20 mouse cellular contexts compared by ENCODE assay signal in genomic region chr2:138285811-138286210, GRCm38 (mm10). TPM values are rescaled to one million over a fixed set of nuclear protein-coding genes. Genes with fewer than 3 reads are reported as not detected.
DNase-seq lines count a peak whose midpoint lies in the region; ATAC-seq lines count a peak whose summit lies in the region.
"Had no signal": no experiment of that assay in that cellular context is flagged by ENCODE, and none has a peak within 500 bp of the region (broad histone marks: within the 10 kb centered on the region; RNA-seq: fewer than 3 reads in every experiment).

No protein-coding gene starts in this region.

- ATAC-seq in midbrain, embryonic 14.5 days (ENCODE audit: low FRiP score, low TSS enrichment) = peak; percentile 27; the same call in 1 of the 2 replicates
- no peak for ATAC-seq in midbrain, embryonic 15.5 days (replicated peaks)
- ATAC-seq in liver, embryonic 12.5 days = no peak
- ATAC-seq: activated CD4-positive, CD25-positive, alpha-beta regulatory T cell, adult 4 months; forebrain, postnatal 0 days; lung, postnatal 0 days; Patski had no signal

- no peak overlapping the region for H3K4me3 ChIP-seq in midbrain, embryonic 14.5 days (replicated peaks; ENCODE audit: low read depth, low read length)
- H3K4me3 ChIP-seq in midbrain, embryonic 15.5 days = no peak overlapping the region
- H3K4me3 ChIP-seq in liver, embryonic 12.5 days = no peak overlapping the region
- H3K4me3 ChIP-seq: erythroblast, embryonic 14.5 days; liver, embryonic 13.5 days; myocyte; neural tube, embryonic 15.5 days had no signal

- peaks cover 27% of the 10 kb centered on the region for H3K36me3 ChIP-seq in midbrain, embryonic 14.5 days (ENCODE audit: control insufficient read depth, insufficient read depth, low read length)
- H3K36me3 ChIP-seq in midbrain, embryonic 15.5 days (replicated peaks) = peaks cover 7% of the 10 kb centered on the region; the same call in 1 of the 2 replicates
- H3K36me3 ChIP-seq in liver, embryonic 12.5 days = peaks cover 24% of the 10 kb centered on the region

- no peak overlapping the region for H3K4me2 ChIP-seq in midbrain, embryonic 14.5 days (ENCODE audit: low read length)
- H3K4me2 ChIP-seq in midbrain, embryonic 15.5 days = no peak overlapping the region
- H3K4me2 ChIP-seq in liver, embryonic 12.5 days = no peak overlapping the region
- H3K4me2 ChIP-seq: liver, embryonic 13.5 days; neural tube, embryonic 15.5 days had no signal

- no peak overlapping the region for H3K9ac ChIP-seq in midbrain, embryonic 14.5 days (replicated peaks; ENCODE audit: low read length)
- H3K9ac ChIP-seq in midbrain, embryonic 15.5 days = no peak overlapping the region
- no peak overlapping the region for H3K9ac ChIP-seq in liver, embryonic 12.5 days
- H3K9ac ChIP-seq: forebrain, postnatal 0 days; liver, embryonic 13.5 days; neural tube, embryonic 15.5 days had no signal

- H3K9me3 ChIP-seq in midbrain, embryonic 14.5 days (ENCODE audit: control insufficient read depth, low read length) = no peaks in the 10 kb centered on the region
- no peaks in the 10 kb centered on the region for H3K9me3 ChIP-seq in midbrain, embryonic 15.5 days
- no peaks in the 10 kb centered on the region for H3K9me3 ChIP-seq in liver, embryonic 12.5 days (replicated peaks)
- H3K9me3 ChIP-seq: liver, embryonic 13.5 days; neural tube, embryonic 15.5 days had no signal

- 96% methylated on average over 4 of the region's 4 CpGs for WGBS in midbrain, embryonic 14.5 days
- 96% methylated on average over 4 of the region's 4 CpGs for WGBS in midbrain, embryonic 15.5 days
- WGBS in liver, embryonic 12.5 days (ENCODE audit: insufficient replicate concordance) = 82% methylated on average over 4 of the region's 4 CpGs

- H3K4me1 ChIP-seq in midbrain, embryonic 14.5 days (ENCODE audit: control insufficient read depth, insufficient read depth, low read length) = no peaks in the 10 kb centered on the region
- H3K4me1 ChIP-seq in midbrain, embryonic 15.5 days = no peaks in the 10 kb centered on the region
- H3K4me1 ChIP-seq in liver, embryonic 12.5 days = no peaks in the 10 kb centered on the region
- H3K4me1 ChIP-seq: liver, embryonic 13.5 days; neural tube, embryonic 15.5 days had no signal

- no peak overlapping the region for H3K27ac ChIP-seq in midbrain, embryonic 14.5 days (replicated peaks; ENCODE audit: low read depth, low read length)
- H3K27ac ChIP-seq in midbrain, embryonic 15.5 days = no peak overlapping the region
- no peak overlapping the region for H3K27ac ChIP-seq in liver, embryonic 12.5 days
- H3K27ac ChIP-seq: liver, embryonic 13.5 days; neural tube, embryonic 15.5 days had no signal

- no peaks in the 10 kb centered on the region for H3K27me3 ChIP-seq in midbrain, embryonic 14.5 days (ENCODE audit: control insufficient read depth, insufficient read depth, low read length)
- H3K27me3 ChIP-seq in midbrain, embryonic 15.5 days (replicated peaks) = no peaks in the 10 kb centered on the region
- no peaks in the 10 kb centered on the region for H3K27me3 ChIP-seq in liver, embryonic 12.5 days (replicated peaks)
- H3K27me3 ChIP-seq: liver, embryonic 13.5 days; neural tube, embryonic 15.5 days; Patski had no signal

- DNase-seq in heart, adult 11 months = peak; percentile 91
- DNase-seq in heart, adult 9 months (ENCODE audit: low spot score in 2 of 2) = no peak
- no peak for DNase-seq in midbrain, embryonic 14.5 days
- DNase-seq in cerebellum, adult 9-10 months = peak; percentile 90
- no peak for DNase-seq in right cerebral cortex, postnatal 36 days (ENCODE audit: low spot score in 2 of 2)
- DNase-seq: B cell, adult 2 months; forebrain, postnatal 0 days; gastrocnemius, postnatal 10 days; kidney, adult 9 months; liver, embryonic 13.5 days; right cerebral cortex, postnatal 25 days; thymus, postnatal 4 days had no signal

RNA-seq across cellular contexts. Expression of gene Btbd3, which starts 29.4 kb away (rescaled TPM):
- 52.5 and 58.9 TPM in 2 replicates for polyA plus RNA-seq in midbrain, embryonic 14.5 days (2014; fragmentation: Nextera tagmentation; extraction: Ambion mirVana)
- polyA plus RNA-seq in midbrain, embryonic 15.5 days (2015; fragmentation: Nextera tagmentation; extraction: Ambion mirVana) = 36.0 and 42.3 TPM in 2 replicates
- 3.0 and 3.1 TPM in 2 replicates for polyA plus RNA-seq in liver, embryonic 12.5 days (2016; fragmentation: Nextera tagmentation; extraction: Ambion mirVana)
- polyA plus RNA-seq: activated CD4-positive, CD25-positive, alpha-beta regulatory T cell, adult 4 months; erythroblast, embryonic 14.5 days had no signal

Comparison
In these comparisons a context has a peak if more than half of its experiments do, and no peak if none do; other contexts are left out.
1. DNase-seq: peak in heart, adult 11 months (single experiment) and cerebellum, adult 9-10 months (single experiment); none in heart, adult 9 months (0 of 2), midbrain, embryonic 14.5 days (single experiment) and right cerebral cortex, postnatal 36 days (0 of 2).